Mouse (Mus musculus): ENCODE data around the gene Gm867.

Gene Gm867

DNA sequence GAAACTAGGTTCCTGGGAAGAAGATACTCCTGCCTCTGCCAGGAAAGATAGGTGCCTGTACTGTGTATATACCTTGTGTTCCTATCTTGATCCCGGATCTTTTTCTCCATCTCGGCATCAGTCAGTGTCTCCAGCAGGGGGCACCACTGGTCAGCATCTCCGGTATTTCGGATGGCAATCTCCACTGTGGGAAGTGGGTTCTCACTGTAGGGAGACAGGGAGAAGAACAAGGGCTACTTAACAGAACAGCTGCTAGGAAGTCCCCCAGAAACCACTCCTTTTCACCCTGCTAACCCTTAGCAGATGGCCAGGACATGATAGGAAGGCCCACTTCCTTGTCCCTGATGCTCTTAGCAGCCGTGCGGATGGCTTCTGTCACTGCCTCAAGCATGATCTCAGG is 43.1 kb downstream of the Gm867 start:
- DNase-seq (ENCODE audit: low read depth) = peak; percentile 65

DNA sequence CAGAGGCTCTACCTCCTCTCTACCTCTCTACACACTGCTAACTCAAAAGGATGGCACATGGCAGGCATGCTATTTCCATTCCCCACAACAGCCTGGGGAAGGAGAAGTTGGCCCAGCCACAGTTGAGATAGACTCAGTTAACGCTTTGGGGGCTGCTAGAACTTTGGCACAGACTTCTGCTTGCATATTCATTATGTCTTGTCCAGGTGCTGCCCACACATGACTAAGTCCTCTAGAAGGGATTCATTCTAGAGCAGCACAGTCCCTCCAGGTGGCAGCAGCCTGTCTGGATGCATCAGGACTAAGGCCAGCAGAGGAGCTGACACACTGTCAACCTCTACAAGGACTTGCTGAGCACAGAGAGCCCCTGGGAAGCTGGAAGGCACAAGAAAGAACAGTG is 44.3 kb downstream of the Gm867 start:
- no peak for DNase-seq (ENCODE audit: low read depth)

DNA sequence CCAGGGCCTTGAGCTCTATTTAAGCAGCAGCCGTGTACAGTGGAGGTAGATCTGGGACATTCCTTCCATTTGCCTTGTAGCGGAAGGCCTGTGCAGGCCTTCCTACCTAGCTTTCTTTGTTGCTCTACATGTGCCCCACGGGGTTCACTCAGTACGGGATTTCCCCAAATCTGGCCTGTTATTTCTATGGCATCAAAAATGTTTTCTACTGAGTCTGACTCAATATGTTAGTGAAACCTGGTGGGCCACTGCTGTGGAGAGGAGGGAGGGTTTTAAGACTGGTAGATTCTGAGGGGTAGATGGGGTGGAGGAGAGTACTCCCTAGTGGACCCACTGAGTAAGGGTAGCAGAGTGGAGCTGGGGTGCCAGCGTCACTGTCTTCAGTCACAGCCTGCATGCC is 44.7 kb downstream of the Gm867 start:
- DNase-seq (ENCODE audit: low read depth) = no peak

DNA sequence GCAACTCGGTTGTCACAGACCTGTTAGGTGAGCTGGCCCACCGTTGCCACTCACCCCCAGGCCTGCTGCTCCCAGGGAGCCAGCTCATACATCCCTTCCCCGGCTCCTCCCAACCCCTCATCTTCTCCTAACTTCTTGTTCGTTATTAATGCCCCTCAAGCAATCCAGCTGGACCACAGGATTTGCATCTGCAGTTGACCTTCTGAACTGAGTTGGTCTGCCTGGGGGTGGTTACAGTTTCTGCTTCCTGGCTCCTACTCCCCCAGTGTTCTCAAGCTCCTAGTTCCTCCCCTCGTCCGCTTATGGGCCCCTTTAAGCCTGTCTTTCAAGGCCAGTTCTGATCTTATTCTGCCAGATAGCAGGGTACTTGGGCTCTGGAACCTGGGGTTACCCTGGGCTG is 45.9 kb downstream of the Gm867 start:
- DNase-seq (ENCODE audit: low read depth) = no peak

DNA sequence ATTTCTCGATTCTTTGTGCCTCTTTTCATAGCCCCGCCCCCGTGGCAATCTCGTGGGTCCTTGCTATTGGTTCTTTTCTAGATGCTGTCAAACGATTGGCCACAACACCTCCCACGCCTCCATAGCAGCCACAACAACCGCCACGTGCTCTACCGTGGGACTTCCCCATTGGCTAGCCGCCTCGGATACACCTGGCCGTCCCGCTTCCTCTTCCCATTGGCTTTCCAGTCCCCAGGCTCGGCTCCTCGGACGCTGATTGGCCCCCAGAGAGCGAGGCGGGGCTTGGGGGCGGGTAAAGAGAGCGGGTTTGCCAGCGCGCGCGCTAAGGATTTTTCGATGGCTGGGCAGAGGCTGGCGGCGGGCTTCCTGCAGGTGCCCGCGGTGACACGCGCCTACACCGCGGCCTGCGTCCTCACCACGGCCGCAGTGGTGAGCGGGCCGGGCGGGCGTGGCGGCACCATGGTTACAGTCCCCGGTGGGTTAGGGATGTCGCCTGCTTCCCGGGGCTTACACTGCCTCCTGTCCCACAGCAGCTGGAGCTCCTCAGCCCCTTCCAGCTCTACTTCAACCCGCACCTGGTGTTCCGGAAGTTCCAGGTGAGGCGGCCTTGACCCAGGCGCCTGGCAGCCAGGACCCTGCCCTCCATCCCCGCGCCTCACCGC is 47.3 kb downstream of the Gm867 start, which contains the start of gene Derl3:
TSS of gene Derl3 (plus strand) at position 325 of the 662 bp plus-strand sequence.
- peak; percentile 97 for DNase-seq (ENCODE audit: low read depth)

DNA sequence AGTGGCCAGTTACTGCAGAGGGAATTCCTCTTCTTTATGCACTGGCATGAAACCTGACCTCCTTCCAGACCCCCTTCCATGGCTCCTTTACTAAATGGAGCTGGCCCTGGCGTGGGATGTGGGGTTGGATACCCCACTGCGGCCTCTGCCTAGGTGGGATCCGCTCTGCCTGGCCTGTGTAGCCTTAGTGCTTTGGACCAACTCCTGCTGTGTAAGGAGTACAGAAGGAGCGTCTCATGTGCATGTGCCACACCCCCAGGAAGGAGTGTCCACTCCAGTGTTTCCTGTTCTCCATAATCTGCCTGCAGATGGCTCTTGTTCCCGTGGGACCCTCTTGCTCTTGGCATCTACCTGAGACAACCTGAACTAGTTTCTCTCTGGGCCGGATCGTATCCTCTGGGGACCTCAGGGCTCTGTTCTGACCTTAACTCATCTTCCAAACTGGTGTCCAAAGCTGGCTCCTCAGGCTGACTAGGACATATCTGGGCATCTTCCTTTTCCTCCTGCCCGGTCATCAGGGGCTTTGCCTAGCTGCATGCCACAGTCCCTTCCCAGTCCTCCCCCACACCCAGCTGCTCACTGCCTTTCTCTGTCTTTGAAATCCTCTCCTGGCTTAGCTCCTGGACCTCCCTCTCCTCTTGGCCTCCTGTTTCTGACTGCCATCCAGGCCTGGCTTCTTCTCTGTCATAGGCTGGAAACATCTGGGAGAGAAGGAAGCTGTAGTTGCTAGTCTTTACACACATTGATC is 50.9 kb downstream of the Gm867 start:
- DNase-seq (ENCODE audit: low read depth) = no peak

All from naive thymus-derived CD4-positive, alpha-beta T cell, adult 2 months (primary cell).